Mouse (Mus musculus): ENCODE measurements at regions not wholly inside any gene's neighbourhood (a gene's known extent, or its start where the extent isn't known, plus 50 kb on each side); places are given as distances from the start of the nearest gene placed in this dataset.

- H3K36me3 ChIP-seq (ENCODE audit: insufficient read depth, low read length), result no peaks in the 10 kb centered on the region
- no peak for ATAC-seq (ENCODE audit: low FRiP score, low TSS enrichment)
- WGBS, result 51% methylated on average over 3 of the region's 3 CpGs
These were observed 131.1 kb upstream of the Rgs1 start for GRCm38 (mm10) chr1:144379991-144380594.

GRCm38 (mm10) chr1:144374121-144374520 lies 125.1 kb upstream of the Rgs1 start:
- no peak overlapping the region for H3K9ac ChIP-seq (replicated peaks; ENCODE audit: low read length)
- H3K9me3 ChIP-seq (ENCODE audit: low read length), result no peaks in the 10 kb centered on the region
- ATAC-seq (ENCODE audit: low FRiP score, low TSS enrichment), result no peak
- no peaks in the 10 kb centered on the region for H3K27me3 ChIP-seq (ENCODE audit: insufficient read depth, low read length)
- H3K27ac ChIP-seq (ENCODE audit: low read length), result no peak overlapping the region
- no peak overlapping the region for H3K4me3 ChIP-seq (ENCODE audit: low read length)
- no peak overlapping the region for H3K4me2 ChIP-seq (replicated peaks; ENCODE audit: low read depth, low read length)
- H3K4me1 ChIP-seq (ENCODE audit: insufficient read depth, low read length), result no peaks in the 10 kb centered on the region
- no peaks in the 10 kb centered on the region for H3K36me3 ChIP-seq (ENCODE audit: insufficient read depth, low read length)

More at GRCm38 (mm10) chr1:144379991-144380594, 131.1 kb upstream of the Rgs1 start:
- Histone ChIP-seq H3K27me3 (ENCODE audit: insufficient read depth, low read length) (no peaks in the 10 kb centered on the region), H3K4me3 (ENCODE audit: low read length) (no peak overlapping the region), H3K4me1 (ENCODE audit: insufficient read depth, low read length) (no peaks in the 10 kb centered on the region), H3K9me3 (ENCODE audit: low read length) (no peaks in the 10 kb centered on the region), H3K9ac (replicated peaks; ENCODE audit: low read length) (no peak overlapping the region), H3K27ac (ENCODE audit: low read length) (no peak overlapping the region), H3K4me2 (replicated peaks; ENCODE audit: low read depth, low read length) (no peak overlapping the region)

DNA sequence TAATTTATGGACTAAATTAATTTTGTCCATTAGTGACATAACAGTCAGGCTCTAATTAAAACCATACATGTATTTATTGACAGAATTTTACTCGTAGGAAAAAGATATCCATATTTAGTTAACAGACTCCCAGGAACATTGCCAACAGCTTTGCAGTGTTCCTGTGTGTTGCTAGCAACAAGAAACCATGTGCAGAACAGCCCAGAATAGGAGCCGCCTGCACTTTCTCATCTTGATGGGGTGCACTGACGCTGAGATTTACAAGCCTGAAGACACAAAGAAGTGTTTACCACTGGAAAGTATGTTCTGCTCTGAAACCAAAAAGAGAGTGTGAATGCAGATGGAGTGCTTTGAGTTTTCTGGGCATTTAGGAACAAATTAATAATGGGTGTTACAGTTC lies 118.5 kb upstream of the Rgs1 start:
- peak; percentile 71; the same call in 1 of the 2 replicates for ATAC-seq (ENCODE audit: low FRiP score, low TSS enrichment)
- H3K4me1 ChIP-seq (ENCODE audit: insufficient read depth, low read length), result no peaks in the 10 kb centered on the region
- no peak overlapping the region for H3K27ac ChIP-seq (ENCODE audit: low read length)
- no peaks in the 10 kb centered on the region for H3K36me3 ChIP-seq (ENCODE audit: insufficient read depth, low read length)
- H3K9me3 ChIP-seq (ENCODE audit: low read length), result no peaks in the 10 kb centered on the region
- 51% methylated on average over 3 of the region's 3 CpGs for WGBS
- H3K4me3 ChIP-seq (ENCODE audit: low read length), result no peak overlapping the region
- H3K27me3 ChIP-seq (ENCODE audit: insufficient read depth, low read length), result no peaks in the 10 kb centered on the region
- no peak overlapping the region for H3K9ac ChIP-seq (replicated peaks; ENCODE audit: low read length)
- no peak overlapping the region for H3K4me2 ChIP-seq (replicated peaks; ENCODE audit: low read depth, low read length)

DNA sequence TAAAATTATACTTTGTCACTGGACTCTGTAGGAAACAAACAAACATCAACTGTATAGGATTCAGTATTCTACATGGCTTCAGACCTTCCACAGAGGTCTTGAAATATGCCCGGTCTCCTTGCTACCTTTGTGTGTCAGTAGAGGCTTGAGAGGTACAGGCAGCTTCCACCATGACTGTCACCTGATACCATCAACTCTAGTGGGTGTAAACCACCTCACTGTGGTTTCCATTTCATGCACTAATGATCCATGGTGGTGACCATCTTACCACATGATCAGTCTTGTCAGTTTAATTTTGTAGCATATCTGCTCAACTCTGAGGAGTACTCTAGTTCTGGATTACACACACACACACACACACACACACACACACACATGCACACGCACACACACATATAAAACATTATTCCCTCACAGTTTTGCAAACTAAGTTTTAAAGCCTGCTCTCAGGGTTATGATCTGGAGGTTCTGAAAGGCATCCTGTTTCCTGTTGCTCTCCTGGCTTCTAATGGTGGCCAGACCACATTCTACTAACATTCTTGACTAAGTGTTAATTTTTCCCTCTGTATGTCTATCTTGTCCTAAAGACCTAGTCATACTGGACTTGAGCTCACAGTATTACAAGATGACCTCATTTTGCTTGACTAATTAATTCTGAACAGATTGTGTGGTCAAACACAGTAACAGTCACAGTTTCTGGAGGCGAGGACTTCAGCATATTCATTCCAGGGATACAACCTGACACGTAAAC lies 106.7 kb upstream of the Rgs1 start:
- no peak overlapping the region for H3K4me3 ChIP-seq (ENCODE audit: low read length)
- no peaks in the 10 kb centered on the region for H3K9me3 ChIP-seq (ENCODE audit: low read length)
- no peaks in the 10 kb centered on the region for H3K4me1 ChIP-seq (ENCODE audit: insufficient read depth, low read length)
- H3K27ac ChIP-seq (ENCODE audit: low read length), result no peak overlapping the region
- ATAC-seq (ENCODE audit: low FRiP score, low TSS enrichment), result no peak
- H3K9ac ChIP-seq (replicated peaks; ENCODE audit: low read length), result no peak overlapping the region
- H3K36me3 ChIP-seq (ENCODE audit: insufficient read depth, low read length), result no peaks in the 10 kb centered on the region
- 86% methylated on average over 4 of the region's 4 CpGs for WGBS
- no peak overlapping the region for H3K4me2 ChIP-seq (replicated peaks; ENCODE audit: low read depth, low read length)
- H3K27me3 ChIP-seq (ENCODE audit: insufficient read depth, low read length), result no peaks in the 10 kb centered on the region

GRCm38 (mm10) chr1:144355041-144355440 lies 106.0 kb upstream of the Rgs1 start:
- ATAC-seq (ENCODE audit: low FRiP score, low TSS enrichment), result no peak
- no peaks in the 10 kb centered on the region for H3K4me1 ChIP-seq (ENCODE audit: insufficient read depth, low read length)
- H3K36me3 ChIP-seq (ENCODE audit: insufficient read depth, low read length), result no peaks in the 10 kb centered on the region
- H3K27me3 ChIP-seq (ENCODE audit: insufficient read depth, low read length), result no peaks in the 10 kb centered on the region
- H3K27ac ChIP-seq (ENCODE audit: low read length), result no peak overlapping the region
- no peak overlapping the region for H3K9ac ChIP-seq (replicated peaks; ENCODE audit: low read length)
- WGBS, result 81% methylated on average over 3 of the region's 3 CpGs
- H3K4me2 ChIP-seq (replicated peaks; ENCODE audit: low read depth, low read length), result no peak overlapping the region
- H3K4me3 ChIP-seq (ENCODE audit: low read length), result no peak overlapping the region
- H3K9me3 ChIP-seq (ENCODE audit: low read length), result no peaks in the 10 kb centered on the region

DNA sequence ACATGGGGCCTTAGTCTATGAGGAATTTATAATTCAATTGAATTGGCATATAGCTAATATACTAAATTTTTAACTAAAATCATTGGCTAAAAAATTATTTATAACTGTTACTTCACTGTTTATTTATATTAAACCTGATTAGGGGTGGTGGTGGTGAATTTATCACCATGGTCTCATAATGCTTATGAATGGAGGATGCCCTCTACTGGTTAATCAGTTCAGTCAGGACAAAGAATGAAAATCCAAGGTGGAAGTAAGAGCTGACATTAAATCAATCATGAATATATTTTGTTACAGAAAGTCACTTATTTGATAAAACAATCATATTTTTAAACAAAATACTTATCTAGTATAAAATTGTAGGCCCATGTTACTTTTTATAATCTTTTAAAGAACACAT lies 104.3 kb upstream of the Rgs1 start:
- no peaks in the 10 kb centered on the region for H3K4me1 ChIP-seq (ENCODE audit: insufficient read depth, low read length)
- ATAC-seq (ENCODE audit: low FRiP score, low TSS enrichment), result no peak
- no peak overlapping the region for H3K4me3 ChIP-seq (ENCODE audit: low read length)
- H3K9me3 ChIP-seq (ENCODE audit: low read length), result no peaks in the 10 kb centered on the region
- no peak overlapping the region for H3K4me2 ChIP-seq (replicated peaks; ENCODE audit: low read depth, low read length)
- H3K27ac ChIP-seq (ENCODE audit: low read length), result no peak overlapping the region
- no peaks in the 10 kb centered on the region for H3K36me3 ChIP-seq (ENCODE audit: insufficient read depth, low read length)
- H3K27me3 ChIP-seq (ENCODE audit: insufficient read depth, low read length), result no peaks in the 10 kb centered on the region
- H3K9ac ChIP-seq (replicated peaks; ENCODE audit: low read length), result no peak overlapping the region

DNA sequence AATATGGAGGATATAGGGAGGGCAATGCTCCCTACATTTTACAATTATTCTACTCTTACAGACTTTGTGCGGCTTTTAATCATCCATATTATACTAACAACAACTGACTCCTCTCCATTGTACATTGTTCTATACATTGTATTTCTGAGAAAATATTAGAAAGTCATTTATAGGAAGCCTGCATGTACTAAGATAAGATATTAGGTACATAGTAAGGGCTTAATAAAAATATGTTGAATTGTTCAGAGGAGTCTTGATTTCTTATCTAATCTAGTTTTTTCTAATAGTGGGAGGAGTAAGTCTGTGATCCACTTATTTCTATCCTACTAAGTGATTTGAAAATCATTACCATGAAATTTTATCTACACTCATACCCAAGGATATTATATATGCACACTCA lies 94.8 kb upstream of the Rgs1 start:
- no peaks in the 10 kb centered on the region for H3K27me3 ChIP-seq (ENCODE audit: insufficient read depth, low read length)
- H3K27ac ChIP-seq (ENCODE audit: low read length), result no peak overlapping the region
- H3K4me3 ChIP-seq (ENCODE audit: low read length), result no peak overlapping the region
- no peaks in the 10 kb centered on the region for H3K36me3 ChIP-seq (ENCODE audit: insufficient read depth, low read length)
- no peaks in the 10 kb centered on the region for H3K9me3 ChIP-seq (ENCODE audit: low read length)
- no peak overlapping the region for H3K4me2 ChIP-seq (replicated peaks; ENCODE audit: low read depth, low read length)
- 95% methylated on average over 1 of the region's 1 CpGs for WGBS
- ATAC-seq (ENCODE audit: low FRiP score, low TSS enrichment), result no peak
- H3K4me1 ChIP-seq (ENCODE audit: insufficient read depth, low read length), result no peaks in the 10 kb centered on the region
- H3K9ac ChIP-seq (replicated peaks; ENCODE audit: low read length), result no peak overlapping the region

DNA sequence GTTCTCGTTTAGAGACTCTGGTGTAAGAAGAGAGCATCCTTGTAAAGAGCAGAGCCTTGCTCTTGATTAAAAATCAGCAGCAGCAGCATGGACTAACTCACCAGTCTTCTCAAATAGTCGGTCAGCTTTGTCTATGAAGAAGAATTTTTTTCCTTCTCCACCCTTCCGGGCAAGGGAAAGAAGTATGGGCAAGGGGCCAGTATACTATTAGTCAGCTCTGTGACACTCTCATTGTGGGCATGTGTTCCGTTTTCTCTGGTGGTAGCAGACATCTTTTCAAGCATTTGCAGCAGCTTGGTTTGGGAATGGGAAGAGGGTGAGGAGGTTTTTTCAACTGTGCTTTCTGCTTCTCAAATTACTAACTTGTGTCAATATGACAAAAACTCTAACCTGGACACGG lies 94.3 kb upstream of the Rgs1 start:
- no peaks in the 10 kb centered on the region for H3K4me1 ChIP-seq (ENCODE audit: insufficient read depth, low read length)
- 58% methylated on average over 5 of the region's 5 CpGs for WGBS
- H3K4me2 ChIP-seq (replicated peaks; ENCODE audit: low read depth, low read length), result no peak overlapping the region
- no peak overlapping the region for H3K9ac ChIP-seq (replicated peaks; ENCODE audit: low read length)
- H3K4me3 ChIP-seq (ENCODE audit: low read length), result no peak overlapping the region
- no peak overlapping the region for H3K27ac ChIP-seq (ENCODE audit: low read length)
- no peaks in the 10 kb centered on the region for H3K36me3 ChIP-seq (ENCODE audit: insufficient read depth, low read length)
- H3K27me3 ChIP-seq (ENCODE audit: insufficient read depth, low read length), result no peaks in the 10 kb centered on the region
- no peaks in the 10 kb centered on the region for H3K9me3 ChIP-seq (ENCODE audit: low read length)
- ATAC-seq (ENCODE audit: low FRiP score, low TSS enrichment), result no peak

- H3K4me3 ChIP-seq (ENCODE audit: low read length), result no peak overlapping the region
- H3K9ac ChIP-seq (replicated peaks; ENCODE audit: low read length), result no peak overlapping the region
- 91% methylated on average over 2 of the region's 2 CpGs for WGBS
- no peak overlapping the region for H3K27ac ChIP-seq (ENCODE audit: low read length)
- no peaks in the 10 kb centered on the region for H3K36me3 ChIP-seq (ENCODE audit: insufficient read depth, low read length)
- no peak for ATAC-seq (ENCODE audit: low FRiP score, low TSS enrichment)
- no peaks in the 10 kb centered on the region for H3K4me1 ChIP-seq (ENCODE audit: insufficient read depth, low read length)
- H3K27me3 ChIP-seq (ENCODE audit: insufficient read depth, low read length), result no peaks in the 10 kb centered on the region
- H3K4me2 ChIP-seq (replicated peaks; ENCODE audit: low read depth, low read length), result no peak overlapping the region
- no peaks in the 10 kb centered on the region for H3K9me3 ChIP-seq (ENCODE audit: low read length)
These were observed 88.5 kb upstream of the Rgs1 start for GRCm38 (mm10) chr1:144337572-144337971.

GRCm38 (mm10) chr1:144330365-144331050 lies 81.5 kb upstream of the Rgs1 start:
- ATAC-seq (ENCODE audit: low FRiP score, low TSS enrichment), result no peak
- H3K4me3 ChIP-seq (ENCODE audit: low read length), result no peak overlapping the region
- 79% methylated on average over 8 of the region's 8 CpGs for WGBS
- no peak overlapping the region for H3K4me2 ChIP-seq (replicated peaks; ENCODE audit: low read depth, low read length)
- H3K4me1 ChIP-seq (ENCODE audit: insufficient read depth, low read length), result no peaks in the 10 kb centered on the region
- H3K27me3 ChIP-seq (ENCODE audit: insufficient read depth, low read length), result no peaks in the 10 kb centered on the region
- H3K9me3 ChIP-seq (ENCODE audit: low read length), result no peaks in the 10 kb centered on the region
- H3K27ac ChIP-seq (ENCODE audit: low read length), result no peak overlapping the region
- no peaks in the 10 kb centered on the region for H3K36me3 ChIP-seq (ENCODE audit: insufficient read depth, low read length)
- H3K9ac ChIP-seq (replicated peaks; ENCODE audit: low read length), result no peak overlapping the region

Data from kidney, embryonic 16.5 days (tissue).